Mouse (Mus musculus): Measurements from ENCODE around the gene Chmp2b. TPM values are rescaled to one million over a fixed set of nuclear protein-coding genes. Genes with fewer than 3 reads are reported as not detected.

Gene Chmp2b
- polyA plus RNA-seq, 1 experiment, result 25.4 TPM

GRCm38 (mm10) chr16:65550814-65551213 lies 11.7 kb downstream of the Chmp2b start:
- Histone ChIP-seq H3K27me3 (ENCODE audit: control insufficient read depth, insufficient read depth, insufficient read length) (no peaks in the 10 kb centered on the region), H3K36me3 (ENCODE audit: control insufficient read depth, insufficient read depth) (peaks cover 1% of the 10 kb centered on the region), H3K4me3 (no peak overlapping the region), H3K79me2 (ENCODE audit: control insufficient read depth, insufficient read depth) (peaks cover 5% of the 10 kb centered on the region), H3K4me2 (ENCODE audit: low read depth) (no peak overlapping the region), H3ac (ENCODE audit: control insufficient read depth, insufficient read length) (no peak overlapping the region)
- no peak for TF ChIP-seq POLR2AphosphoS2 (IDR thresholded peaks at IDR 0.05; ENCODE audit: insufficient read length, low read depth)
- no peak for TF ChIP-seq MYOG (IDR thresholded peaks at IDR 0.05; ENCODE audit: control insufficient read depth in 1 of 3, insufficient read depth in 1 of 3, insufficient read length in 2 of 3, low read depth in 2 of 3)
- TF ChIP-seq USF1 (IDR thresholded peaks at IDR 0.05; ENCODE audit: low read depth), result no peak
- TF ChIP-seq CEBPB (IDR thresholded peaks at IDR 0.05; ENCODE audit: insufficient read depth, poor library complexity, severe bottlenecking), result no peak
- no peak for TF ChIP-seq TCF12 (IDR thresholded peaks at IDR 0.05; ENCODE audit: insufficient read depth, poor library complexity, severe bottlenecking)
- TF ChIP-seq REST (IDR thresholded peaks at IDR 0.05; ENCODE audit: insufficient read depth, insufficient read length), result no peak
- no peak for TF ChIP-seq TCF3 (IDR thresholded peaks at IDR 0.05; ENCODE audit: insufficient read length, low read depth)
- TF ChIP-seq SRF (IDR thresholded peaks at IDR 0.05; ENCODE audit: control insufficient read depth, insufficient read length, low read depth), result no peak
- no peak for TF ChIP-seq MAX (IDR thresholded peaks at IDR 0.05; ENCODE audit: low read depth)
- no peak for TF ChIP-seq POLR2A (IDR thresholded peaks at IDR 0.05; ENCODE audit: insufficient read length, low read depth)
- no peak for TF ChIP-seq MYOD1 (IDR thresholded peaks at IDR 0.05; ENCODE audit: control insufficient read depth in 1 of 3, insufficient read length in 2 of 3, low read depth in 2 of 3)
- no peak for TF ChIP-seq E2F4 (IDR thresholded peaks at IDR 0.05; ENCODE audit: insufficient read depth)

GRCm38 (mm10) chr16:65548960-65549359 lies 13.6 kb downstream of the Chmp2b start:
- Histone ChIP-seq H3K36me3 (ENCODE audit: control insufficient read depth, insufficient read depth) (peaks cover 17% of the 10 kb centered on the region), H3K4me3 (no peak overlapping the region), H3K27me3 (ENCODE audit: control insufficient read depth, insufficient read depth, insufficient read length) (no peaks in the 10 kb centered on the region), H3ac (ENCODE audit: control insufficient read depth, insufficient read length) (no peak overlapping the region), H3K79me2 (ENCODE audit: control insufficient read depth, insufficient read depth) (no peaks in the 10 kb centered on the region), H3K4me2 (ENCODE audit: low read depth) (no peak overlapping the region)
- no peak for TF ChIP-seq MYOD1 (IDR thresholded peaks at IDR 0.05; ENCODE audit: control insufficient read depth in 1 of 3, insufficient read length in 2 of 3, low read depth in 2 of 3)
- TF ChIP-seq SRF (IDR thresholded peaks at IDR 0.05; ENCODE audit: control insufficient read depth, insufficient read length, low read depth), result no peak
- TF ChIP-seq POLR2AphosphoS2 (IDR thresholded peaks at IDR 0.05; ENCODE audit: insufficient read length, low read depth), result no peak
- no peak for TF ChIP-seq MAX (IDR thresholded peaks at IDR 0.05; ENCODE audit: low read depth)
- TF ChIP-seq USF1 (IDR thresholded peaks at IDR 0.05; ENCODE audit: low read depth), result no peak
- TF ChIP-seq CEBPB (IDR thresholded peaks at IDR 0.05; ENCODE audit: insufficient read depth, poor library complexity, severe bottlenecking), result no peak
- TF ChIP-seq E2F4 (IDR thresholded peaks at IDR 0.05; ENCODE audit: insufficient read depth), result no peak
- TF ChIP-seq REST (IDR thresholded peaks at IDR 0.05; ENCODE audit: insufficient read depth, insufficient read length), result no peak
- no peak for TF ChIP-seq POLR2A (IDR thresholded peaks at IDR 0.05; ENCODE audit: insufficient read length, low read depth)
- TF ChIP-seq TCF3 (IDR thresholded peaks at IDR 0.05; ENCODE audit: insufficient read length, low read depth), result no peak
- TF ChIP-seq TCF12 (IDR thresholded peaks at IDR 0.05; ENCODE audit: insufficient read depth, poor library complexity, severe bottlenecking), result no peak
- no peak for TF ChIP-seq MYOG (IDR thresholded peaks at IDR 0.05; ENCODE audit: control insufficient read depth in 1 of 3, insufficient read depth in 1 of 3, insufficient read length in 2 of 3, low read depth in 2 of 3)

- Histone ChIP-seq H3K79me2 (ENCODE audit: control insufficient read depth, insufficient read depth) (no peaks in the 10 kb centered on the region), H3ac (ENCODE audit: control insufficient read depth, insufficient read length) (no peak overlapping the region), H3K4me2 (ENCODE audit: low read depth) (no peak overlapping the region), H3K27me3 (ENCODE audit: control insufficient read depth, insufficient read depth, insufficient read length) (no peaks in the 10 kb centered on the region), H3K36me3 (ENCODE audit: control insufficient read depth, insufficient read depth) (peaks cover 43% of the 10 kb centered on the region), H3K4me3 (no peak overlapping the region)
- TF ChIP-seq TCF12 (IDR thresholded peaks at IDR 0.05; ENCODE audit: insufficient read depth, poor library complexity, severe bottlenecking) (no peak), MAX (IDR thresholded peaks at IDR 0.05; ENCODE audit: low read depth) (no peak), CEBPB (IDR thresholded peaks at IDR 0.05; ENCODE audit: insufficient read depth, poor library complexity, severe bottlenecking) (no peak), MYOD1 (IDR thresholded peaks at IDR 0.05; ENCODE audit: control insufficient read depth in 1 of 3, insufficient read length in 2 of 3, low read depth in 2 of 3) (no peak), MYOG (IDR thresholded peaks at IDR 0.05; ENCODE audit: control insufficient read depth in 1 of 3, insufficient read depth in 1 of 3, insufficient read length in 2 of 3, low read depth in 2 of 3) (no peak), E2F4 (IDR thresholded peaks at IDR 0.05; ENCODE audit: insufficient read depth) (no peak), REST (IDR thresholded peaks at IDR 0.05; ENCODE audit: insufficient read depth, insufficient read length) (no peak)
Observed at GRCm38 (mm10) chr16:65543676-65544293, 18.7 kb downstream of the Chmp2b start.

- H3K79me2 ChIP-seq (ENCODE audit: control insufficient read depth, insufficient read depth), result no peaks in the 10 kb centered on the region
- TF ChIP-seq MAX (IDR thresholded peaks at IDR 0.05; ENCODE audit: low read depth) (no peak), TCF3 (IDR thresholded peaks at IDR 0.05; ENCODE audit: insufficient read length, low read depth) (no peak), MYOD1 (IDR thresholded peaks at IDR 0.05; ENCODE audit: control insufficient read depth in 1 of 3, insufficient read length in 2 of 3, low read depth in 2 of 3) (no peak), TCF12 (IDR thresholded peaks at IDR 0.05; ENCODE audit: insufficient read depth, poor library complexity, severe bottlenecking) (no peak), SRF (IDR thresholded peaks at IDR 0.05; ENCODE audit: control insufficient read depth, insufficient read length, low read depth) (no peak), POLR2A (IDR thresholded peaks at IDR 0.05; ENCODE audit: insufficient read length, low read depth) (no peak), USF1 (IDR thresholded peaks at IDR 0.05; ENCODE audit: low read depth) (no peak), MYOG (IDR thresholded peaks at IDR 0.05; ENCODE audit: control insufficient read depth in 1 of 3, insufficient read depth in 1 of 3, insufficient read length in 2 of 3, low read depth in 2 of 3) (no peak), CEBPB (IDR thresholded peaks at IDR 0.05; ENCODE audit: insufficient read depth, poor library complexity, severe bottlenecking) (no peak), POLR2AphosphoS2 (IDR thresholded peaks at IDR 0.05; ENCODE audit: insufficient read length, low read depth) (no peak), E2F4 (IDR thresholded peaks at IDR 0.05; ENCODE audit: insufficient read depth) (no peak), REST (IDR thresholded peaks at IDR 0.05; ENCODE audit: insufficient read depth, insufficient read length) (no peak)
Observed at GRCm38 (mm10) chr16:65533315-65533999, 29.1 kb downstream of the Chmp2b start.

More at GRCm38 (mm10) chr16:65533315-65533999, 29.1 kb downstream of the Chmp2b start:
- no peak overlapping the region for H3K4me3 ChIP-seq
- no peaks in the 10 kb centered on the region for H3K27me3 ChIP-seq (ENCODE audit: control insufficient read depth, insufficient read depth, insufficient read length)
- no peak overlapping the region for H3ac ChIP-seq (ENCODE audit: control insufficient read depth, insufficient read length)
- no peaks in the 10 kb centered on the region for H3K36me3 ChIP-seq (ENCODE audit: control insufficient read depth, insufficient read depth)
- H3K4me2 ChIP-seq (ENCODE audit: low read depth), result peak overlapping the region; percentile 7
